Comparison of ENCODE assay signal across 10 mouse cellular contexts in genomic region chr13:46043568-46043967, GRCm38 (mm10).
DNase-seq lines count a peak whose midpoint lies in the region; ATAC-seq and TF ChIP-seq lines count a peak whose summit lies in the region.
"Had no signal": no experiment of that assay in that cellular context is flagged by ENCODE, and none has a peak within 500 bp of the region (broad histone marks: within the 10 kb centered on the region; RNA-seq: fewer than 3 reads in every experiment).

No protein-coding gene starts in this region.

- peak overlapping the region; percentile 44 for H3K27ac ChIP-seq in heart, embryonic 12.5 days (ENCODE audit: poor library complexity, severe bottlenecking)
- peak overlapping the region; percentile 81 for H3K27ac ChIP-seq in small intestine, adult 2 months (ENCODE audit: insufficient read depth, low read depth, low read length)

- H3K4me3 ChIP-seq in heart, embryonic 12.5 days, result no peak overlapping the region
- peak overlapping the region; percentile 58 for H3K4me3 ChIP-seq in small intestine, adult 2 months (ENCODE audit: low read depth, low read length)

- WGBS in heart, embryonic 12.5 days, result 73% methylated on average over 12 of the region's 12 CpGs
- 32% methylated on average over 12 of the region's 12 CpGs for WGBS in small intestine, adult 2 months

- H3K27me3 ChIP-seq in heart, embryonic 12.5 days (replicated peaks), result no peaks in the 10 kb centered on the region
- no peaks in the 10 kb centered on the region for H3K27me3 ChIP-seq in small intestine, adult 2 months (ENCODE audit: control insufficient read depth, insufficient read depth, low read length)

- TF ChIP-seq CTCF in small intestine, adult 2 months (IDR thresholded peaks at IDR 0.05; ENCODE audit: extremely low read depth, insufficient read length, insufficient replicate concordance, low read depth, low read length), result no peak

- no peak for TF ChIP-seq POLR2A in small intestine, adult 2 months (IDR thresholded peaks at IDR 0.05; ENCODE audit: low read depth, low read length)

- H3K4me1 ChIP-seq in heart, embryonic 12.5 days (replicated peaks), result peaks cover 10% of the 10 kb centered on the region; the same call in 1 of the 2 replicates
- peaks cover 5% of the 10 kb centered on the region for H3K4me1 ChIP-seq in small intestine, adult 2 months (ENCODE audit: control insufficient read depth, insufficient read depth, insufficient read length, low read length)

- ATAC-seq in heart, embryonic 12.5 days (ENCODE audit: insufficient number of reproducible peaks, low FRiP score), result no peak

- H3K4me2 ChIP-seq in heart, embryonic 12.5 days, result peak overlapping the region; percentile 33; the same call in 1 of the 2 replicates

- no peaks in the 10 kb centered on the region for H3K9me3 ChIP-seq in heart, embryonic 12.5 days (replicated peaks)

- H3K36me3 ChIP-seq in heart, embryonic 12.5 days, result no peaks in the 10 kb centered on the region
- H3K36me3 ChIP-seq in small intestine, adult 2 months (ENCODE audit: control insufficient read depth, insufficient read depth, low read length), result no peaks in the 10 kb centered on the region

- no peak overlapping the region for H3K9ac ChIP-seq in heart, embryonic 12.5 days
- H3K9ac ChIP-seq: lung, embryonic 14.5 days had no signal

- no peak for DNase-seq in heart, adult 9 months (ENCODE audit: low spot score in 2 of 2)
- peak; percentile 62 for DNase-seq in right cerebral cortex, adult 18-20 months
- DNase-seq in right cerebral cortex, postnatal 14 days, result no peak
- DNase-seq in fibroblast of lung, adult 2 months (ENCODE audit: low read depth), result peak; percentile 77
- no peak for DNase-seq in cerebellum, adult 11-12 months
- no peak for DNase-seq in neural tube, embryonic 10.5 days (ENCODE audit: extremely low spot score, low spot score)
- DNase-seq: thymus, postnatal 14 days had no signal

Comparison
In these comparisons a context has a peak if more than half of its experiments do, and no peak if none do; other contexts are left out.
1. DNase-seq: peak in right cerebral cortex, adult 18-20 months (single experiment) and fibroblast of lung, adult 2 months (single experiment); none in heart, adult 9 months (0 of 2), right cerebral cortex, postnatal 14 days (single experiment), cerebellum, adult 11-12 months (single experiment) and neural tube, embryonic 10.5 days (single experiment).